Mouse (Mus musculus) embryonic facial prominence, embryonic 12.5 days (tissue): Measurements from ENCODE around the gene Gm1043. TPM values are rescaled to one million over a fixed set of nuclear protein-coding genes. Genes with fewer than 3 reads are reported as not detected.

Experiments used
- ATAC-seq: fragments of 200-750 bp; cut with Nextera tagmentation; 2 replicates; pipeline ENCODE4 v1.8.0; 2017; ENCODE audit not compliant: insufficient number of reproducible peaks, insufficient read depth, low FRiP score, low TSS enrichment
- H3K27ac ChIP-seq: fragments of 300-500 bp; sonication (generic); 2 replicates; pipeline ENCODE4 v1.5.1; 2016; ENCODE audit warnings: mild to moderate bottlenecking
- H3K27me3 ChIP-seq: fragments of 300-500 bp; sonication (generic); 2 replicates; pipeline ENCODE4 v1.6.1; 2016; ENCODE audit warnings: mild to moderate bottlenecking, moderate library complexity
- H3K36me3 ChIP-seq: fragments of 300-500 bp; sonication (generic); 2 replicates; pipeline ENCODE4 v1.6.1; 2016; ENCODE audit warnings: mild to moderate bottlenecking
- H3K4me1 ChIP-seq: fragments of 300-500 bp; sonication (generic); 2 replicates; pipeline ENCODE4 v1.6.1; 2016
- H3K4me2 ChIP-seq: fragments of 300-500 bp; sonication (generic); replicated peaks from 2 replicates; pipeline ENCODE4 v1.6.1; 2016; ENCODE audit warnings: mild to moderate bottlenecking, moderate library complexity
- H3K4me3 ChIP-seq: fragments of 300-500 bp; sonication (generic); 2 replicates; pipeline ENCODE4 v1.5.1; 2016; ENCODE audit warnings: mild to moderate bottlenecking
- H3K9ac ChIP-seq: fragments of 300-500 bp; sonication (generic); 2 replicates; pipeline ENCODE4 v1.6.1; 2016; ENCODE audit warnings: mild to moderate bottlenecking, moderate library complexity
- H3K9me3 ChIP-seq: fragments of 300-500 bp; sonication (generic); 2 replicates; pipeline ENCODE4 v1.6.1; 2016; ENCODE audit warnings: mild to moderate bottlenecking, moderate library complexity
- WGBS: fragments of 180-500 bp; shearing (Covaris S2); methylation state at CpG from one replicate; pipeline ENCODE4 v1.1.7; 2016; 5-methylcytosine and 5-hydroxymethylcytosine counted together
- polyA plus RNA-seq: library from polyadenylated mRNA; unstranded; fragments of >200 nt; fragmentation: Nextera tagmentation; extraction: Ambion mirVana; gene quantifications from 2 replicates; pipeline ENCODE4 v1.2.1, GENCODE M21; 2016

The Gm1043 gene
- not detected in 2 replicates for polyA plus RNA-seq

GRCm38 (mm10) chr5:37085241-37085640 is at the start of gene Gm1043:
Gm1043 (plus strand) TSS chr5:37085370.
- 87% methylated on average over 16 of the region's 16 CpGs for WGBS
- H3K9ac ChIP-seq, result no peak within 1 kb of the TSS
- H3K4me3 ChIP-seq, result no peak within 1 kb of the TSS
- peaks cover 6% of the 10 kb centered on the region; the same call in 1 of the 2 replicates for H3K4me1 ChIP-seq
- no peak within 1 kb of the TSS for H3K27ac ChIP-seq
- H3K27me3 ChIP-seq, result peaks cover 15% of the 10 kb centered on the region
- no peak within 1 kb of the TSS for H3K4me2 ChIP-seq
- ATAC-seq, result 0 out of 2 replicates have a peak, but pooled peaks have one; percentile 28
- no peaks in the 10 kb centered on the region for H3K9me3 ChIP-seq
- H3K36me3 ChIP-seq, result no peaks in the 10 kb centered on the region

- WGBS, result 81% methylated on average over 6 of the region's 6 CpGs
- no peak for ATAC-seq
Observed at GRCm38 (mm10) chr5:37035896-37036295, 49.3 kb upstream of the Gm1043 start.

GRCm38 (mm10) chr5:37036884-37037283 is 48.3 kb upstream of the Gm1043 start:
- no peaks in the 10 kb centered on the region for H3K4me1 ChIP-seq
- H3K9me3 ChIP-seq, result no peaks in the 10 kb centered on the region
- H3K27me3 ChIP-seq, result peaks cover 8% of the 10 kb centered on the region
- no peak overlapping the region for H3K4me3 ChIP-seq
- H3K36me3 ChIP-seq, result no peaks in the 10 kb centered on the region
- H3K9ac ChIP-seq, result no peak overlapping the region
- 67% methylated on average over 3 of the region's 3 CpGs for WGBS
- H3K27ac ChIP-seq, result no peak overlapping the region
- H3K4me2 ChIP-seq, result no peak overlapping the region
- no peak for ATAC-seq

More at GRCm38 (mm10) chr5:37035896-37036295, 49.3 kb upstream of the Gm1043 start:
- Histone ChIP-seq H3K27ac (no peak overlapping the region), H3K9ac (no peak overlapping the region), H3K27me3 (peaks cover 18% of the 10 kb centered on the region), H3K36me3 (no peaks in the 10 kb centered on the region), H3K4me3 (no peak overlapping the region), H3K4me1 (no peaks in the 10 kb centered on the region), H3K9me3 (no peaks in the 10 kb centered on the region), H3K4me2 (no peak overlapping the region)

- H3K36me3 ChIP-seq, result no peaks in the 10 kb centered on the region
Observed at GRCm38 (mm10) chr5:37039908-37040307, 45.3 kb upstream of the Gm1043 start.

GRCm38 (mm10) chr5:37040711-37041110 is 44.5 kb upstream of the Gm1043 start:
- H3K4me1 ChIP-seq, result no peaks in the 10 kb centered on the region
- WGBS, result 15% methylated on average over 9 of the region's 9 CpGs
- H3K9ac ChIP-seq, result no peak overlapping the region
- H3K4me2 ChIP-seq, result no peak overlapping the region
- no peak overlapping the region for H3K4me3 ChIP-seq
- ATAC-seq, result no peak
- H3K27ac ChIP-seq, result no peak overlapping the region
- no peaks in the 10 kb centered on the region for H3K9me3 ChIP-seq
- no peaks in the 10 kb centered on the region; the same call in 1 of the 2 replicates for H3K27me3 ChIP-seq
- no peaks in the 10 kb centered on the region for H3K36me3 ChIP-seq

More at GRCm38 (mm10) chr5:37039908-37040307, 45.3 kb upstream of the Gm1043 start:
- Histone ChIP-seq H3K27me3 (no peaks in the 10 kb centered on the region; the same call in 1 of the 2 replicates), H3K4me3 (no peak overlapping the region), H3K4me1 (no peaks in the 10 kb centered on the region), H3K9me3 (no peaks in the 10 kb centered on the region), H3K4me2 (no peak overlapping the region), H3K9ac (no peak overlapping the region), H3K27ac (no peak overlapping the region)
- ATAC-seq, result no peak
- WGBS, result 71% methylated on average over 6 of the region's 6 CpGs

- Histone ChIP-seq H3K27ac (no peak overlapping the region), H3K4me2 (no peak overlapping the region), H3K36me3 (no peaks in the 10 kb centered on the region), H3K4me1 (no peaks in the 10 kb centered on the region), H3K9ac (no peak overlapping the region), H3K4me3 (no peak overlapping the region), H3K27me3 (no peaks in the 10 kb centered on the region; the same call in 1 of the 2 replicates), H3K9me3 (no peaks in the 10 kb centered on the region)
- WGBS, result 56% methylated on average over 6 of the region's 6 CpGs
- ATAC-seq, result no peak
Observed at GRCm38 (mm10) chr5:37041651-37042050, 43.5 kb upstream of the Gm1043 start.

GRCm38 (mm10) chr5:37042934-37043333 is 42.2 kb upstream of the Gm1043 start:
- Histone ChIP-seq H3K4me3 (no peak overlapping the region), H3K9me3 (no peaks in the 10 kb centered on the region), H3K27ac (no peak overlapping the region), H3K4me2 (no peak overlapping the region), H3K27me3 (no peaks in the 10 kb centered on the region; the same call in 1 of the 2 replicates), H3K9ac (no peak overlapping the region), H3K36me3 (no peaks in the 10 kb centered on the region), H3K4me1 (no peaks in the 10 kb centered on the region)
- ATAC-seq, result no peak
- 27% methylated on average over 4 of the region's 4 CpGs for WGBS

GRCm38 (mm10) chr5:37044793-37045192 is 40.4 kb upstream of the Gm1043 start:
- Histone ChIP-seq H3K4me3 (no peak overlapping the region), H3K9ac (no peak overlapping the region), H3K9me3 (no peaks in the 10 kb centered on the region), H3K27me3 (no peaks in the 10 kb centered on the region; the same call in 1 of the 2 replicates), H3K4me2 (no peak overlapping the region), H3K36me3 (no peaks in the 10 kb centered on the region), H3K27ac (no peak overlapping the region), H3K4me1 (no peaks in the 10 kb centered on the region)
- 76% methylated on average over 2 of the region's 2 CpGs for WGBS
- no peak for ATAC-seq

GRCm38 (mm10) chr5:37045582-37045981 is 39.6 kb upstream of the Gm1043 start:
- Histone ChIP-seq H3K9ac (no peak overlapping the region), H3K4me1 (no peaks in the 10 kb centered on the region), H3K9me3 (no peaks in the 10 kb centered on the region), H3K27ac (no peak overlapping the region), H3K4me2 (no peak overlapping the region), H3K4me3 (no peak overlapping the region), H3K36me3 (no peaks in the 10 kb centered on the region), H3K27me3 (no peaks in the 10 kb centered on the region)
- WGBS, result 81% methylated on average over 2 of the region's 2 CpGs
- no peak for ATAC-seq

- Histone ChIP-seq H3K9ac (no peak overlapping the region), H3K36me3 (no peaks in the 10 kb centered on the region), H3K4me1 (no peaks in the 10 kb centered on the region), H3K27ac (no peak overlapping the region), H3K27me3 (no peaks in the 10 kb centered on the region), H3K9me3 (no peaks in the 10 kb centered on the region), H3K4me3 (no peak overlapping the region), H3K4me2 (no peak overlapping the region)
- ATAC-seq, result no peak
- 62% methylated on average over 5 of the region's 5 CpGs for WGBS
Observed at GRCm38 (mm10) chr5:37046791-37047190, 38.4 kb upstream of the Gm1043 start.

GRCm38 (mm10) chr5:37047206-37047915 is 37.8 kb upstream of the Gm1043 start:
- Histone ChIP-seq H3K9me3 (no peaks in the 10 kb centered on the region), H3K27me3 (no peaks in the 10 kb centered on the region), H3K27ac (no peak overlapping the region), H3K4me1 (no peaks in the 10 kb centered on the region), H3K9ac (no peak overlapping the region), H3K4me3 (no peak overlapping the region), H3K36me3 (no peaks in the 10 kb centered on the region), H3K4me2 (no peak overlapping the region)
- ATAC-seq, result no peak
- WGBS, result 54% methylated on average over 17 of the region's 17 CpGs

GRCm38 (mm10) chr5:37047992-37048391 is 37.2 kb upstream of the Gm1043 start:
- ATAC-seq, result no peak
- H3K9me3 ChIP-seq, result no peaks in the 10 kb centered on the region
- H3K27ac ChIP-seq, result no peak overlapping the region
- WGBS, result 76% methylated on average over 7 of the region's 7 CpGs
- no peaks in the 10 kb centered on the region for H3K27me3 ChIP-seq
- H3K4me3 ChIP-seq, result no peak overlapping the region
- H3K9ac ChIP-seq, result no peak overlapping the region
- no peaks in the 10 kb centered on the region for H3K4me1 ChIP-seq
- no peak overlapping the region for H3K4me2 ChIP-seq
- H3K36me3 ChIP-seq, result no peaks in the 10 kb centered on the region
